In genomic region chr5:123150641-123151040, GRCm38 (mm10) we compare ENCODE assay signal across 8 mouse cellular contexts. TPM values are rescaled to one million over a fixed set of nuclear protein-coding genes. Genes with fewer than 3 reads are reported as not detected.
A peak's percentile ranks its signal among the peaks of the same experiment; 100 is the strongest.
DNase-seq lines count a peak whose midpoint lies in the region; ATAC-seq lines count a peak whose summit lies in the region.

No protein-coding gene starts in this region.

- WGBS in hindbrain, embryonic 12.5 days, result 49% methylated on average over 7 of the region's 7 CpGs
- 33% methylated on average over 7 of the region's 7 CpGs for WGBS in stomach, embryonic 16.5 days

- H3K9ac ChIP-seq in hindbrain, embryonic 12.5 days, result peak overlapping the region; percentile 54
- peak overlapping the region; percentile 63 for H3K9ac ChIP-seq in stomach, embryonic 16.5 days (ENCODE audit: low read length)

- no peaks in the 10 kb centered on the region for H3K9me3 ChIP-seq in hindbrain, embryonic 12.5 days (replicated peaks)
- H3K9me3 ChIP-seq in stomach, embryonic 16.5 days (replicated peaks; ENCODE audit: control insufficient read depth, low read length), result no peaks in the 10 kb centered on the region

- ATAC-seq in activated CD4-positive, CD25-positive, alpha-beta regulatory T cell, adult 4 months, result peak; percentile 69
- no peak for ATAC-seq in hindbrain, embryonic 12.5 days (ENCODE audit: low FRiP score)
- ATAC-seq in stomach, embryonic 16.5 days (ENCODE audit: insufficient read depth, low FRiP score), result no peak

- H3K27me3 ChIP-seq in hindbrain, embryonic 12.5 days, result no peaks in the 10 kb centered on the region
- no peaks in the 10 kb centered on the region for H3K27me3 ChIP-seq in stomach, embryonic 16.5 days (ENCODE audit: control insufficient read depth, insufficient read depth, low read length)

- H3K27ac ChIP-seq in hindbrain, embryonic 12.5 days, result peak overlapping the region; percentile 0; the same call in 1 of the 2 replicates
- peak overlapping the region; percentile 67 for H3K27ac ChIP-seq in stomach, embryonic 16.5 days (ENCODE audit: low read length)

- H3K4me2 ChIP-seq in hindbrain, embryonic 12.5 days (replicated peaks), result peak overlapping the region; percentile 62
- peak overlapping the region; percentile 66 for H3K4me2 ChIP-seq in stomach, embryonic 16.5 days (ENCODE audit: low read depth, low read length)

- peak; percentile 92 for DNase-seq in heart, adult 11 months
- DNase-seq in heart, postnatal 4 days, result no peak
- peak; percentile 70 for DNase-seq in lung, postnatal 36 days
- DNase-seq in layer of hippocampus, adult 9-11 months, result no peak
- no peak for DNase-seq in adrenal gland, adult (ENCODE audit: inconsistent age in 2 of 2, low spot score in 1 of 2)

- peaks cover 51% of the 10 kb centered on the region for H3K4me1 ChIP-seq in hindbrain, embryonic 12.5 days
- H3K4me1 ChIP-seq in stomach, embryonic 16.5 days (ENCODE audit: control insufficient read depth, insufficient read depth, low read length), result peaks cover 34% of the 10 kb centered on the region

- peaks cover 76% of the 10 kb centered on the region for H3K36me3 ChIP-seq in hindbrain, embryonic 12.5 days
- H3K36me3 ChIP-seq in stomach, embryonic 16.5 days (ENCODE audit: control insufficient read depth, insufficient read depth, low read length), result peaks cover 45% of the 10 kb centered on the region

- H3K4me3 ChIP-seq in hindbrain, embryonic 12.5 days, result peak overlapping the region; percentile 35
- peak overlapping the region; percentile 44 for H3K4me3 ChIP-seq in stomach, embryonic 16.5 days (replicated peaks; ENCODE audit: low read length)

RNA-seq across cellular contexts. Expression of gene Setd1b, which starts 8.6 kb away (rescaled TPM):
- total RNA-seq in heart, postnatal 4 days (2021), result 10 to 100 TPM; 22.2 to 23.0 TPM
- polyA plus RNA-seq in activated CD4-positive, CD25-positive, alpha-beta regulatory T cell, adult 4 months (2017; shearing (Covaris generic)), result 10 to 100 TPM; 12.5 to 12.9 TPM
- 13.8 and 14.3 TPM in 2 replicates for polyA plus RNA-seq in hindbrain, embryonic 12.5 days (2016; fragmentation: Nextera tagmentation; extraction: Ambion mirVana)
- 6.7 and 7.7 TPM in 2 replicates for polyA plus RNA-seq in stomach, embryonic 16.5 days (2015; fragmentation: Nextera tagmentation; extraction: Ambion mirVana)

RNA-seq across cellular contexts. Expression of gene Rhof, which starts 18.1 kb away (rescaled TPM):
- total RNA-seq in heart, postnatal 4 days (2021), result under 1 TPM; 0.36 to 0.71 TPM
- polyA plus RNA-seq in activated CD4-positive, CD25-positive, alpha-beta regulatory T cell, adult 4 months (2017; shearing (Covaris generic)), result 10 to 100 TPM; 54.3 to 75.1 TPM
- polyA plus RNA-seq in hindbrain, embryonic 12.5 days (2016; fragmentation: Nextera tagmentation; extraction: Ambion mirVana), result 2.6 and 2.8 TPM in 2 replicates
- 2.6 and 3.7 TPM in 2 replicates for polyA plus RNA-seq in stomach, embryonic 16.5 days (2015; fragmentation: Nextera tagmentation; extraction: Ambion mirVana)

RNA-seq across cellular contexts. Expression of gene Psmd9, which starts 18.6 kb away (rescaled TPM):
- total RNA-seq in heart, postnatal 4 days (2021), result 10 to 100 TPM; 22.8 to 24.8 TPM
- 10 to 100 TPM; 31.6 to 42.2 TPM for polyA plus RNA-seq in activated CD4-positive, CD25-positive, alpha-beta regulatory T cell, adult 4 months (2017; shearing (Covaris generic))
- 70.2 and 74.6 TPM in 2 replicates for polyA plus RNA-seq in hindbrain, embryonic 12.5 days (2016; fragmentation: Nextera tagmentation; extraction: Ambion mirVana)
- 67.5 and 71.0 TPM in 2 replicates for polyA plus RNA-seq in stomach, embryonic 16.5 days (2015; fragmentation: Nextera tagmentation; extraction: Ambion mirVana)

RNA-seq across cellular contexts. Expression of gene Hpd, which starts 31.9 kb away (rescaled TPM):
- not detected for total RNA-seq in heart, postnatal 4 days (2021)
- polyA plus RNA-seq in activated CD4-positive, CD25-positive, alpha-beta regulatory T cell, adult 4 months (2017; shearing (Covaris generic)), result not detected
- polyA plus RNA-seq in hindbrain, embryonic 12.5 days (2016; fragmentation: Nextera tagmentation; extraction: Ambion mirVana), result not detected in 2 replicates
- 3.3 and 4.1 TPM in 2 replicates for polyA plus RNA-seq in stomach, embryonic 16.5 days (2015; fragmentation: Nextera tagmentation; extraction: Ambion mirVana)

Comparison
In these comparisons a context has a peak if more than half of its experiments do, and no peak if none do; other contexts are left out.
1. DNase-seq: peak in heart, adult 11 months (single experiment) and lung, postnatal 36 days (single experiment); none in heart, postnatal 4 days (single experiment), layer of hippocampus, adult 9-11 months (single experiment) and adrenal gland, adult (0 of 2).
2. RNA of gene Rhof, which starts 18.1 kb away (polyA plus RNA-seq): 54.3 to 75.1 TPM in activated CD4-positive, CD25-positive, alpha-beta regulatory T cell, adult 4 months; 2.6 to 2.8 TPM in hindbrain, embryonic 12.5 days and 2.6 to 3.7 TPM in stomach, embryonic 16.5 days; every median in the first group is over 10 times any median in the second.